Mouse (Mus musculus): ENCODE data around the gene Nip7. TPM values are rescaled to one million over a fixed set of nuclear protein-coding genes. Genes with fewer than 3 reads are reported as not detected.

Nip7 gene
- total RNA-seq, 1 experiment from 2014 or later, result 20.4 TPM

Other genes starting within 250 kb of the Nip7 start
- 1.4 and 2.5 TPM in 2 replicates for gene Has3, start 186.6 kb upstream of the Nip7 start, total RNA-seq (2017)
- gene Utp4, start 163.2 kb upstream of the Nip7 start, total RNA-seq (2017), result 50.2 and 57.4 TPM in 2 replicates
- 1.9 and 4.1 TPM in 2 replicates for gene Sntb2, start 121.1 kb upstream of the Nip7 start, total RNA-seq (2017)
- 33.8 and 34.7 TPM in 2 replicates for gene Vps4a, start 25.7 kb upstream of the Nip7 start, total RNA-seq (2017)
- 45.9 and 83.2 TPM in 2 replicates for gene Pdf, start 8.3 kb upstream of the Nip7 start, total RNA-seq (2017)
- 17.7 and 20.5 TPM in 2 replicates for gene Cog8, start 188 bp upstream of the Nip7 start, total RNA-seq (2017)
- gene Tmed6, start 8.8 kb downstream of the Nip7 start, total RNA-seq (2017), result not detected in 2 replicates
- 32.9 and 37.2 TPM in 2 replicates for gene Terf2, start 39.7 kb downstream of the Nip7 start, total RNA-seq (2017)
- gene Cyb5b, start 93.8 kb downstream of the Nip7 start, total RNA-seq (2017), result 56.5 and 72.9 TPM in 2 replicates
- 16.0 and 35.4 TPM in 2 replicates for gene Nfat5, start 236.6 kb downstream of the Nip7 start, total RNA-seq (2017)

All from common myeloid progenitor, adult 5-6 weeks (primary cell).